Mouse (Mus musculus) left cerebral cortex, postnatal 25 days (tissue): ENCODE results near the gene Lig4. TPM values are rescaled to one million over a fixed set of nuclear protein-coding genes. Genes with fewer than 3 reads are reported as not detected.
A peak's percentile ranks its signal among the peaks of the same experiment; 100 is the strongest.

ENCODE experiments used
- DNase-seq, 2 experiments: peaks; one replicate each; pipeline ENCODE4 v3.0.0; 2022; ENCODE audit warnings: low spot score in 2 of 2, mixed read lengths in 1 of 2
- intact Hi-C: fragments of 180-260 bp; cut with DNase I; formaldehyde crosslinking; loops from one replicate; pipeline ENCODE4 v1.15.1; 2025
- total RNA-seq, 2 experiments: library from RNA; stranded (reverse); gene quantifications; 2 replicates each; pipeline ENCODE4 v1.2.3; 2021

The Lig4 gene
- 10 to 100 TPM; 11.1 to 11.7 TPM for total RNA-seq

DNA sequence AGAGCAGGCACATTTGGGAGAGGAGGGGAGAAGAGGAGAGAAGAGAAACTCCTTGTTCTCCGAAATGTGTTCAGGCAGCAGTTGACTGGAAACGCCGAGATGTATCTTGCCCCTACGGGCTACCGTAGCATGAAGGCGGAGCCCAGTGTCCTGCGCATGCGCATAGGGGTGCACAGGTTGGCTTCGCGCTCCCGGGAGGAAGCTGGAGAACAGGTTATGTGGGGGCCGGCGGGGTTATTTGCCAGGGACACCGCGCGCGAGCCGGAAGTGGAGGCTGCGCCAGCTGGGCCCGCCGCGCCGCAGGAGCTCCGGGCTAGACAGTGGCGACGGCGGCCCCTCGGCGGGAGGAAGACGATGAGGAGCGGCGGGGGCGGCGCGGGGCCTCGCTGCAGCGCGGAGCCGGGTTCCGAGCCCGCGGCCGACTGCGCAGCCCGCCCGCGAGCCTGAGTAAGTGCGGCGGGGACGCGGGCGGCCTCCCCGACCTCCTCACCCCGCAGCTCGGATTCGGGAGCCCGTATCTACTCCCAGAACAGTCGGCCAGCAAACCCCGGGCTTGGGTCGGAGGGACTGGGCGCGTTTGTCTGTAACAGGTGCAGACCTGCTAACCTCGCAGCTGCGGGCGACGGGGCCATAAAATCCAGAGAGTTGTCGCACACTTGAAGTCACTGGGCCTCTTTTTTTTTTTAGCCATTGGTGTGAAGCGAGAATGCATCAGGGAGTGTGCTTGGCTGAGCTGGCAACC, at the start of gene Lig4, which contains the start of gene Abhd13:
TSS of gene Lig4 (minus strand) at position 114 of the 742 bp plus-strand sequence.
TSS of gene Abhd13 (plus strand) at position 135 of the 742 bp plus-strand sequence.
- peak; percentile 99 for DNase-seq
- intact Hi-C loops, result loop anchor here (1.0 to 5.0 kb wide), 5 partner anchors 190 to 1035 kb away; no protein-coding TSS in a partner anchor

- intact Hi-C loops, result no loop called here
- peak; percentile 48 to 49 for DNase-seq
These were observed 39.7 kb upstream of the Lig4 start for GRCm38 (mm10) chr8:10017231-10017630.

DNA sequence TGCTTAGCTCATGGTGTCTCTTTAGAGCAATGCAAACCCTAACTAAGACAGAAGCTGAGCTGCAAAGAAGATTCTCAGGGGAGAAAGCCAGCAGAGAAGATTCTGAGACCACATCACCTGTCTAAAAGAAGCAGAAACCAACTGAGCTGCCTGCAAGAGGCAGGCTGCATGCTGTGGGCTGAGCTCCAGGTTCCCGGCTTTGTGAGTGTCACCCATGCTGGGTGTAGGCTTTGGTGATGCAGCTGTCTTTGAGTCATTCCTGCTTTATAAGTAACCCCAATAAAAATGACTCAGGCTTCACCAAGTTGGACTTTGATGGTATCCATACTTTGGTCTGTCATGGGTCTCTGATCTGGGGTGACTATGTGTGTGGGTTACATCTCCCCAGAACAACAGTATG, 38.8 kb upstream of the Lig4 start:
- intact Hi-C loops, result no loop called here
- peak in 1 of 2 experiments; percentile 48 for DNase-seq

GRCm38 (mm10) chr8:10007660-10008028, 30.2 kb upstream of the Lig4 start:
- DNase-seq, result no peak

DNA sequence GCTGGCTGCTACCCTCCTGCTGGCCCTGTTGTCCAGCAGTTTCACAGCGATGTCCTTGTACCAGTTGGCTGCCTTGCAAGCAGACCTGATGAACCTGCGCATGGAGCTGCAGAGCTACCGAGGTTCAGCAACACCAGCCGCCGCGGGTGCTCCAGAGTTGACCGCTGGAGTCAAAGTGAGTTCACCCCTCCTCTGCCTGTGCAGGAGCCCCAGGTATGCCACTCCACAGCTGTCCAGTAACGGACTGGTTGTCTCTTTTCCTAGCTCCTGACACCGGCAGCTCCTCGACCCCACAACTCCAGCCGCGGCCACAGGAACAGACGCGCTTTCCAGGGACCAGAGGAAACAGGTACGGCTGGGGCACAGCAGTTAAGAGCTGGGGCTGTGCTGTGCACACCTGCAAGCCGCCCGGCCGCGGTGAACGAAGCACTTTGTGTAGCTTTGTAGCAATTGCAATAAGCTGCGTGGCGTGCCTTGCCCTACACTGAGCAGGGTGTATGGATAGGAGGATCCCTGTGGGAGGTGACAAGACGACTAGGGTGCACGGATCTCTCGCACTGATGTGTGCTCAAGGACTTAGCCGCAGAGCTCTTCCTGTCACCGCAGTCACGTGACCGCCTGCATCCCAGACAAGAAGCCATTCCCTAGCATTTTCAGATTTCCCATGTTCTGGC, 29.6 kb upstream of the Lig4 start:
- intact Hi-C loops, result no loop called here
- DNase-seq, result peak; percentile 59 to 62

More at GRCm38 (mm10) chr8:10007660-10008028, 30.2 kb upstream of the Lig4 start:
- intact Hi-C loops, result no loop called here

- intact Hi-C loops, result no loop called here
- DNase-seq, result no peak
These were observed 28.9 kb upstream of the Lig4 start, which contains the start of gene Tnfsf13b for GRCm38 (mm10) chr8:10006156-10006985. Gene Tnfsf13b, plus strand, starts transcription at chr8:10006467.

GRCm38 (mm10) chr8:10004115-10004514, 26.6 kb upstream of the Lig4 start:
- peak in 1 of 2 experiments; percentile 56 for DNase-seq
- intact Hi-C loops, result no loop called here

DNA sequence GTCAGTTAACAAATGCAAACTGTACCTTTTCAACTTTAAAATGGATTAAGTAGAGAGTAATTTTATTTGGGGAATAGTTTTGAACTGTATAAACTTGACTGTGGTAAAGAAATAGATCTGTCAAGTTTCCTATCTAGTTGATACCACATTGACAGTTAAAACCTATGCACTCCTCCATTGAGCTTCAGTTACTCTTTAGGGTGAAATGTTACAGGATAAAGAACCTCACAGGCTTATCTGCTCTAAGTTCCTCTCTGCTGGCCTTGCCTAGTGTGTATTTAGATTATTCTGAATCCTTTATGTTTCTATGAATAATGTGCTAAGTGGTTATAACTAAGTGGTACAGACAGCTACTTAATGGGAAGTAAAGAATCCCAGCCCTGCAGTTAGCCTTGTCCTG, 2.7 kb upstream of the Lig4 start:
- DNase-seq, result no peak
- intact Hi-C loops, result no loop called here

- no peak for DNase-seq
- intact Hi-C loops, result loop anchor here (5.0 kb wide), 4 partner anchors 188 to 1033 kb away; no protein-coding TSS in a partner anchor
These were observed 2.3 kb upstream of the Lig4 start for GRCm38 (mm10) chr8:9979746-9980145.

DNA sequence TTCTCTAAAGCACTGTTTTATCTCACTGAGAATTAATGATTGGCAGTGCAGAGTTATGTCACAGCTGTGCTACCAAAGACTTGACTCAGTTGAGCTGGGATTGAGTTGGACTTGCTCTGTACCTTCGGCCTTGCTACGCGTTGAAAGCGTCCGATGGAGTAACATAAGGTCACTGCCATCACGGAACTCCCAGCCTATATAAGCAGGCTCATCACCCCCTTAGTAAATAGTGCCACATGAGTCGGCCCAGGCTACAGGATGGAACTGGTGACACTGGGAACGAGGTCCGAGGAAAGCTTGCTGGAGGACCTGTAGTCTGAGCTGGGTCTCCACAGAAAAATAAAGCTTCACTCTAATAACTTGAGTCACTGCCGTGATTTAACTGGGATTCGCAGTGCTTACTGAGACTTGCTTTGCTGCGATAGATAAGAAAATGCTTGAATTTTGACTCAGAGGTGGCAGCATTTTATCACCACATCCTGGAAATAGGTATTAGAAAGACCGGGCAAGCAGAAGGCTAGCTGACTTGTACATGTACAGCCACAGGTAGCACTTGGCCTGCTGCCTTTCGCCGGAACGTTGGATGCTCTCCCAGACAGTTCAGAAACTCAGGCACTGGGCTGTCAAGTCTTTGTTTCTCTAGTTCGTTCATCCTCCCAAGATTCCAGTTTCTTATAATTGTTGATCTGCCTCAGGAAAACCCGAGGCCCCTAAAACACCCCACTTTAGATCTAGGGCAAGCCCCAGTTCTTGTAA, 1.2 kb upstream of the Lig4 start:
- intact Hi-C loops, result loop anchor here (5.0 kb wide), 4 partner anchors 189 to 1034 kb away; no protein-coding TSS in a partner anchor
- no peak for DNase-seq

- DNase-seq, result no peak
- intact Hi-C loops, result loop anchor here (1.0 to 5.0 kb wide), 5 partner anchors 190 to 1035 kb away; no protein-coding TSS in a partner anchor
These were observed 470 bp downstream of the Lig4 start for GRCm38 (mm10) chr8:9977016-9977415.

GRCm38 (mm10) chr8:9975898-9976611, 1.4 kb downstream of the Lig4 start:
- DNase-seq, result peak; percentile 99
- intact Hi-C loops, result loop anchor here (5.0 kb wide), 4 partner anchors 191 to 1036 kb away; no protein-coding TSS in a partner anchor

DNA sequence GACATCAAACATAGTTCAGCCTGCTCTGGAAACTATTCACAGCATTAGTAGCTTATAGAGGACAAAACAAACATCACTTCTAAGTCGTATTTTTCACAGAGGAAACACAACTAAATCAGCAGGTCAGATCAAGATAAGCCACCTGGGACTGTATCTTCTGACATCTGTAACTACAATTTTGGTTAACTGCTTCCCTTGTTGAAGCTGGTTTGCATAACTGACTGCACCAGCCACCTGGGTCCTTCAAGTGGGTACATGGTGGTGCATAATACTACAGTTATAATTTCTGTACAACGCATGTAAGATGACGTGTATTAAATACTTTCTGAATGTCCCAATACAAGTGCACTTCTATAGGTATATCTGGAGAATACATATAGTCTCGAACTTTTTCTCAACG, 2.2 kb downstream of the Lig4 start:
- intact Hi-C loops, result loop anchor here (5.0 kb wide), 4 partner anchors 192 to 1037 kb away; no protein-coding TSS in a partner anchor
- no peak for DNase-seq

DNA sequence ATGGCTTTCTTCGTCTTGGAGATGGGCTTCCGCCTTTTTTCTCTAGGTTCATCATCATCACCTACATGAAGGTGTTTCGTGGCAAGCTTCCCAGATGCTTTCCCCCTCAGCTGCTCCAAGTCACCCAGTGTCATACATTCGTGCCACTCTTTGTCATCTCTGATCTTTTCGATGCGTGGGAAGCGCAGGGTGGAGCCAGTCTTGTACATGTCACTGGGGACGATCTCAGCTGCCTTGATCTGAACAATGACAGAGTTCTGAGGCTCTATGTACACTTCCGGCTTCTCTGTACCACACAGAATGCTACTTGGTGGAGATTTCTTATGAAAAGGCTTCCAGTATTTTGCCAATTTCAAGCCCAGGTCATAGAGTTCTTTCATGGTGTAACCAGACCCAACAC, 5.6 kb downstream of the Lig4 start:
- no peak for DNase-seq

GRCm38 (mm10) chr8:9959919-9960318, 17.6 kb downstream of the Lig4 start:
- no peak for DNase-seq
- intact Hi-C loops, result no loop called here

More for the DNA sequence above, 5.6 kb downstream of the Lig4 start:
- intact Hi-C loops, result no loop called here

DNA sequence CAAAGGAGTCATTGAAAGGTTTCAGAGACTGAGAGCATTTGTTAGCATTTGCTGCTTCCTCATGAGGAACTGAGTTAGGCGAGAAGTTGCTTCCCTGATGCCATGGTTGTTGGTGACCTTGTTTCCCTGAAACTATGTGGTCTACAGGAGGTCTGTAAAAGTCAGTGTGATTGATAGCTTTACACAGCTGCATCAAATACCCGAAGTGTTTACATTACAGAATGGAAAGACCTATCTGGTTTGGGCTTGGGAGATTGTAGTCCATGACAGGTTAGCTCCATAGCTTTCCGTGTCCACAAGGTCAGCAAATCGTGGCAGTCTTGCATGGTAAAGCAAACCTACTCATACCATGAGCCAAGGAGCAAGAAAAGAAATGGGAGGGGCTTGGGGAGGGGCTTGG, 19.1 kb downstream of the Lig4 start:
- no peak for DNase-seq
- intact Hi-C loops, result no loop called here

DNA sequence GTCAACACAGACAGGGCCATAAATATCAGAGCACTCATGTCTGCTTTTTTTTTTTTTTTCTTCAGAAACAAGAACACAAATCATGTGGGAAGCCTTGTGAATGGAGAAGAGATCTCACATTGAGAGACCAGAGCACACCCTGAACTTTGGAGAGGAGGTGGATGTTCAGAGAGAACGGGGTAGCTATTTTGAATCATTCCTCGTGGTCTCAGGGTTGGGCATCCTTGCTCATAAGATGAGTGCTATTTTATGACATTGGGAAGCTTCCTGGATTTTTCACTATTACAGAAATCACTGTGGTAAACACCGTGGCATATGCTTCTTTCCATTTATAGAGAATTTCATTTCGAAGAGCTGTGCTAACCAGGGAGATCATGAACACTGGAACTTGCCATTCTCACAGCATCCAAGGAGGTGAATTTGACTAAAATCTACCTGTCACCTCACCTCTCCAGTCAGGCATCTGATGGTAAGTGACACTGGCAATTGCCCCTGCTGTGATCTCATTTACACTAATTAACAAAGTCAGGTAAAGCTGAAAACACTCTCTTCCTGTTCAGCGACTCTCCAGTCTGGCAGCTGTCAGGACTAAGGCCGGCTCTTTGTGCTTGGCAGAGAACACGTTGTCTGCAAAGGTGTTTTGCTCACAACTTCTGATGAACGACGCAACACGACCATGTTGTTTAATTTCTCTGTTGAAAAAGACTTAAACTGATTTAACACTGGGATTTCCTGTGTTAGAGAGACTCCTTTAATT, 28.2 kb downstream of the Lig4 start:
- intact Hi-C loops, result no loop called here
- DNase-seq, result peak; percentile 16 to 37
